In genomic region chr6:118994272-118995061, GRCm38 (mm10) we compare ENCODE assay signal across 23 mouse cellular contexts.
"Had no signal": no experiment of that assay in that cellular context is flagged by ENCODE, and none has a peak within 500 bp of the region (broad histone marks: within the 10 kb centered on the region; RNA-seq: fewer than 3 reads in every experiment).

No protein-coding gene starts in this region.

- DNase-seq: gastrocnemius, postnatal 14 days; gastrocnemius, postnatal 36 days; heart, adult 18-20 months; heart, postnatal 14 days; heart, postnatal 36 days; kidney, adult 11 months; kidney, adult 2 months; kidney, adult 9 months; kidney, postnatal 14 days; kidney, postnatal 36 days; layer of hippocampus, postnatal 36 days; left cerebral cortex, postnatal 4 days had no signal

- H3K4me3 ChIP-seq: heart, embryonic 13.5 days; heart, embryonic 15.5 days; hindbrain, embryonic 13.5 days; hindbrain, embryonic 15.5 days; kidney, embryonic 15.5 days; limb, embryonic 13.5 days; limb, embryonic 15.5 days; liver, embryonic 12.5 days had no signal

- H3K27ac ChIP-seq: heart, embryonic 13.5 days; heart, embryonic 15.5 days; hindbrain, embryonic 13.5 days; hindbrain, embryonic 15.5 days; hindbrain, postnatal 0 days; kidney, embryonic 15.5 days; kidney, postnatal 0 days; limb, embryonic 13.5 days; limb, embryonic 15.5 days; liver, embryonic 12.5 days; liver, embryonic 14.5 days had no signal
